Mouse (Mus musculus): ENCODE measurements around the gene Fam19a2.

GRCm38 (mm10) chr10:123707026-123707425 is 443.2 kb downstream of the Fam19a2 start:
- TF ChIP-seq CTCF (IDR thresholded peaks at IDR 0.05; ENCODE audit: extremely low read depth, insufficient read length, insufficient replicate concordance, low read depth, low read length) (no peak), POLR2A (IDR thresholded peaks at IDR 0.05; ENCODE audit: low read depth, low read length) (no peak)

All from small intestine, adult 2 months (tissue).